Mouse (Mus musculus) heart, adult 9 months (tissue): ENCODE measurements around the gene Ap1s1.

Experiments used
- DNase-seq, 2 experiments: peaks; one replicate each; pipeline ENCODE4 v3.0.0; 2022; ENCODE audit warnings: low spot score in 2 of 2

The Ap1s1 gene

DNA sequence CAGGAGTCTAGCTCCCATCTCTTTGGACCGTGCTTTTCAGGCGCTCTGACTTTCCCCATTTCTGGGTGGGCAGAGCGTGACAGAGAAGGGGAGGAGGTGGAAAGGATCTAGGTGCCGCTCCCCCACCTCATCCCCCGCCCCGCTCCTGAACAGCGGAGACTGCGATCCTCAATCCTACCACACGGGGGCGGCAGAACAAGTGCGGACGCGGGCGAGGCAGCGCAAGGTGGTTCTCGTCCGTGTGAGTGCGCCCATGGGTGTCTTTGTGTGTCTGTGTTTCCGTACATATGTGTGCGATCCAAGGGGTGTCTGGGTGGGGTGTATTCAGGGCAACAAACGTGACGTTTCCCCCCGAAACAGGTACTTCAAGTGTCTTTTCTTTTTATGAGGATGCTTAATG, 20.8 kb downstream of the Ap1s1 start:
- DNase-seq: peak; percentile 36 to 53

DNA sequence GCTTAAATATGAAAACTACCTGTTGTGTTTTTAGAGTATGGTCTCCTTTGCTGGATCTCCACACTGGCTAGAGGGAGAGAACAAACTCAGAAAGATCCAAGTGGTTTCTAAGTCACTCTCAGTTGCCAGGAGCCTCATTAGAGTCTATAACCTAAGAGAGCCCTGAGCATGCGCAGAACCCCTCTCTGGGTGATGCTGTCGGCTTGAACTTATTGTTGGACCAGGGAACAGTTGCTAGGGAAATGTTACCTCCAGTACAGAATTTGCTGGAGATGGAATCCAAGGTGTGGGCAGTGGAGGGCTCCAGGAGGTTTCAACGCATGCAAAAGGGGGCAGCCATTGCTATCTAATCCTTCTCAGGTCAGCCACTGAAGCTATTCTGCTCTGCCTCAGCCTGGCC, 21.6 kb downstream of the Ap1s1 start:
- no peak for DNase-seq

DNA sequence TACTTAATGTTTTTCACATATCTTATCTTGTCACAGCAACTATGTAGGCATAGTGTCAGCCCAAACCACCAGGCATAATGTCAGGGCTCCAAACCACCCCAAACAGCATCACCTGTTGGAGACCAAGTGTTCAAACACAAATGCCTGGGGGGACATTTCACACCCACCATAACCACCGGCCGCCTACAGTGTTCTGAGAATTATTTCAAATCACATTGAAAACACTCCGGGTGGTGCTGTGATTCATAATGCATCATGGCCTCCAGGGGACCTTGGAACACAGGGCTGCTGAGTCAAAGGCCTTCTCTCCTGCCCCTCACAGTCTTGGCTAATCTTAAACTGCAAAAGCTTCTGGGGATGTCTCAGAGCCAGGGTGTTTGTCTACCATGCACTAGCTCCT, 30.0 kb downstream of the Ap1s1 start:
- DNase-seq: no peak

DNA sequence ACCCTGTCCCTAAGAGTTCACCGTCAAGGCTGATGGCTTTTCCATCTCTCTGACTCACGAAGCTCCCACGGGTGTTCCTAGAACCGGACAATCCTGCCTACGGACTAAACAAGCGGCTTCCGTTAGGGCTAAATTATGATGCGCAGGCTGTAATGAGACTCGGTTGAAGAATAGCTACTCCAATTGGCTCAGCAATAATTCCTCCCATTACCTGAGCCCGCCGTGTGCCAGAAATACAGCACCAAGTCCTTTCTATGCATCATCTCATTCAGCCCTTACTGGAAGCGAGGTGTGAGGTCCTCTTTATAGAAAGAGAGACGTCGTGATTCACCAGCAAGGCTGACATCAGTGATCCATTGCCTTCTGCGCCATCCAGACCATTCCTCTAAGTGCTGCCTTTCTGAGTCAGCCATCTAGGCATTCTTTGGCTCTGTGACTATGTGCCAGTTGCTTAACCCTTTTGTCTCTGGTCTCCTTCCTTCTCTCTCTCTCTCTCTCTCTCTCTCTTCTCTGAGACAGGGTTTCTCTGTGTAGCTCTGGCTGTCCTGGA, 33.5 kb downstream of the Ap1s1 start:
- no peak for DNase-seq

DNA sequence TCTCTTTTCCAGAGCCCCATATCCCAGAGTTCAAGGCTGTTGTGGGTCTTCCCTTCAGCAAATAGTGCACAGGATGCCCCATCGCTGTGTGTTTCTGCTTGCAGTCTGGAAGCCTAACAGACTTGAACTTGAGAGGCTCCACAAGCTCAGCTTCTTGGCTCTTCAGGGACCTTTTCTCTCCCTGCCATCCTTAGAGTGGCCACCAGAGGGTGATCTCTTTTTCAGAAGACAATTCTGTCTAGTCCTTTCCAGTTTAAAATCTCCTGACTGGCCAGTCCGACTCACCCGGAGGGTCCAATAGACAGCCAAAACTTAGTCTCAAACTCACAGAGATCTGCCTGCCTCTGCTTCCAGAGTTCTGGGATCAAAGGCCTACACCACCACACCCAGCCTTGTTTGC, 35.9 kb downstream of the Ap1s1 start:
- DNase-seq: no peak

DNA sequence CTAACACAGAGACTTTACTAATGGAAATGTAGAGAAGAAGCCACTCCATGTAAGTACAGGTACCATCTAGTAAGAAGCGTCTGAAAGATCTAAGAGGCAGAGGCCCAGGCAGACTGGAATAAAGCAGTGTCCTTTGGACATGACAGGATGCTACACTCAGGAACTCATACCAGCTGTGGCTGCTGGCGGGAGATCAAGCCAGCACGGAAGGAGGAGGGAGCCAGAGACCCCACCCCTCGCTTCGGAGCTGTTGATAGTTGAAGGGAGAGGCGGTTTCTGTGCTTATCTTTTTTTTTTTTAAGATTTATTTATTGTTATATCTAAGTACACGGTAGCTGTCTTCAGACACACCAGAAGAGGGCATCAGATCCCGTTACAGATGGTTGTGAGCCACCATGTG, 38.7 kb downstream of the Ap1s1 start:
- no peak for DNase-seq

DNA sequence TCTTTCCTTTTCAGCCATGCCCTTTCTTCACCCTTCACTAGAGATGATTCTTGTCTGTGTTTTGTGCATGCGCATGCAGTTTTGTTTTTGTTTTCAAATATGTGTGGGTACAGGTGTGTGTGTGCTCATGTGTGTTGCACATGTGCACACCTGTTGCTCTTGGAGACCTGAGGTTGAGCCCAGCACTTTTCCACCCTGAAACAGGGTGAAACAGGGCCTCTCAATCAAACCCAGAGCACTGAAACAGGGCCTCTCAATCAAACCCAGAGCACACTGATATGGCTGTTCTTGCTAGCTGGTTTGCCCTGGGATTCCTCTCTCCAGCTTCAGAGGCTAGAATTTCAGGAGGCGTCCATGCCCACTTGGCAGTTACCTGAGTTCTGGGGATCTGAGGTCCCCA, 45.3 kb downstream of the Ap1s1 start:
- no peak for DNase-seq

DNA sequence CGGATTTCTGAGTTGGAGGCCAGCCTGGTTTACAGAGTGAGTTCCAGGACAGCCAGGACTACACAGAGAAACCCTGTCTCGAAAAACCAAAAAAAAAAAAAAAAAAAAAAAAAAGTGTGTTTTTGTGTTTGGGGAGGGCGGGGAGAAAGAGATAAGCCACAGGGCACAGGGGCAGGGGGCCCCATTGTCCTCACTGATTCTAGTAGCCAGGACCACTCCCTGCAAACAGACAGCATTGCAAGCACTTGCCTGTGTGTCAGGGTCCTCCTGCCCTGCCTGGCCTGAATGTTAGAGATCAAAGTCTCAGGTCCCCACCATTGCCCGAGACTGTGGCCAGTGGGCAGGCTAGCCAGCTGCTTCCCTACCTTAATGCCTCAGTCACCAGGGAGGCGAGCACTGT, 46.5 kb downstream of the Ap1s1 start:
- no peak for DNase-seq

DNA sequence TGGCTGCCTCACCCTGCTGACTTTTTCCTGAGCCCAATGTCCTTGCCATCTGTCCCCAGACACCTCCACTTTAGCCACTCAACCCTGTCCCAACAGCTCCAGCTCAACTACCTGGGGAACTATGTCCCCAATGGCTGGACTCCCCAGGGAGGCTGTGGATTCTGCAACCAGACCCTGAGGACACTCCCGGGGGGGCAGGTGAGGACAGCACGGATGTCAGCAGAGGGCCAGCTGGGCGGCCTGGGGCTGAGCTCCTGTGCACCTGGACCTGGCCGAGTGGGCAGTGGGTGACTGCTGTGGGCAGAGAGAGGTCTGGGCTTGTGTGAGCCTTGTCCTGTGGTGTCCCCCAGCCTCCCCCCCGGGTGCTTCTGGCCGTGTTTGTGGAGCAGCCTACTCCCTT, 56.1 kb downstream of the Ap1s1 start:
- DNase-seq: no peak

DNA sequence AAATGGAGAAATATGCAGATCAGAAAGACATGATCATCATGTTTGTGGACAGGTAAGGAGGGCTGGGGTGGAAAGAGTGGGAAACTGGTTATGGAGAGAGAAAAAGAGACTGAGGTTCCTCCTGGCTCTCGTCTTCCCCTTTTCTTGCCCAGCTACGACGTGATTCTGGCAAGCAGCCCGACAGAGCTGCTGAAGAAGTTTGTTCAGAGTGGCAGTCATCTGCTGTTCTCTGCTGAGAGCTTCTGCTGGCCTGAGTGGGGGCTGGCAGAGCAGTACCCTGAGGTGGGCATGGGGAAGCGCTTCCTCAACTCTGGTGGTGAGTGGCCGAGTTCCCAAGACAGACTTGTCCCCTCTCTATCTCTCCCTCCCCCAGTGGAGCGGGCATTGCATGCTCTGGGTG, 57.5 kb downstream of the Ap1s1 start:
- no peak for DNase-seq

DNA sequence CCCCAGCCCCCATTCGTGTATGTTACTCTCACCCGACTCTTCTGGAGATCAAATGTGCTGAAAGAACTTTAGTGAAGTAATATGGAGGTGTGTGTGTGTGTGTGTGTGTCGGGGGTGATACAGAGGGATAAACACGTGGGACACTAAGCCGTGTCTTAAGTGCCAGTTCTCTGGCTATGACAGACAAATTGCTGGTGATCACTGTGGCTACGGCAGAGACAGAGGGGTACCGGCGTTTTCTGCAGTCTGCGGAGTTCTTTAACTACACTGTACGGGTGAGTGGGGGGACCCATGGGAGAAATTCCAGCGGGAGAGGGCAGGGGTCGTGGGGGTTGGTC, 58.0 kb downstream of the Ap1s1 start, which contains the start of gene Znhit1:
Gene Znhit1 (minus strand): TSS at position 88 of the 338 bp plus-strand sequence.
- DNase-seq: no peak

DNA sequence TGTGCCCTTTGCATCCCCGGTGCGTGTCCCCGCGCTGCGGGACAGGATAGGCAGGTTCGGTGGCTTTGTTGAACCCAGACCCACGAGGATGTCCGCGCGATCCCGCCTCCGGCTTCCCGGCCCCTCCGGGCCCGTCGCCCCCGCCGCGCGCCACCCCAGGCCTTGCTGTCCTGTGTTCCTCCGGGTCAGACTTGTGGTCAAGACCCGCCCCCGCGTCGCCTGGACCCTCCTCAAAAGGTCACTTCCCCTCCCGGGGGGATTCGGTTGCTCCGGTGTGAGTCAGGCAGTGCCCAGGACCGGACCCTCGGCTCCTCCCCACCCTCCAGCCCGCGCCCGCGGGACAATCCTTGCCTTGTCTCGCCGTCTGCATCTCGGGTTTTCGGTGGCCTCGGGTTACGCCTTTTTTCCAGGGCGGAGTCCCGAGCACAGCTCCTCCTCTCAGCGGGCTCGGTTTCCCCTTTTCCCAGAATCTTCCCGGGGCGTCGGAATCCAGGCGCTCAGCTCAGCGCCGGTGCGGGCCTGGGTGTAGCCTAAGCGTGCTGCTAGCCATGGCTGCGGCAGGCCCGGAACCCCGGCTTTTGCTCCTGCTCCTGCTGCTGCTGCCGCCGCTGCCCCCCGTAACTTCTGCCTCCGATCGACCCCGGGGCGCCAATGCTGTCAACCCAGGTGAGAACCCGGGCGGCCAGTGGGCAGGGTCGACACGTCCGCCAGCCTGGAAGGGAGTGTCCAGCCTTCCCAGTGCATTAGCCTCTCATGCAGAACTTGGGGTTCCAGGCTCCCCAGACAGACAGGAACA, 58.6 kb downstream of the Ap1s1 start:
- DNase-seq: peak; percentile 86 to 87

DNA sequence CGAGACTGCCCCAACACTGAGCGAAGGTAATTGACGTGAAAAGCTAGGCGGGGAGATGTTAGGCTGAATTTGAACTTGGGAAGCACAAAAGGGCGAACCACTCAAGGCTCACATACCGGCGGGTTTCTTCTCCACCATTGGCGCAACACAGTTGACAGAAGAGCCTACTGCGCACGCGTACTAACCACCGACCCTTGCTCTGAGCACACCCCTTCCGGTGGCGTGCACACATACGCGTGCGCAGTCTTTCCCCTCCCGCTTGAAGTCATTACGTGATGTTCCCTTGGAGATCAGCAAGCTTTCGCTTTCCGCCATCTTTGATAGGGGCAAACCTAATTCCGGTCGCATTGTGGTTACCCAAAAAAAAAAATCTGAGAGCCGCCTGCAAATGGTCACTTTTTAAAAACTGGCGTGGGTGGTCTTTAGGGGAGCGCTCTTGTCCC, 59.2 kb downstream of the Ap1s1 start, which contains the start of gene Plod3:
Gene Plod3 (plus strand): TSS at position 325 of the 443 bp plus-strand sequence.
- DNase-seq: peak; percentile 96 to 97
